Mouse (Mus musculus): Measurements from ENCODE around the gene Tnfsf14. TPM values are rescaled to one million over a fixed set of nuclear protein-coding genes. Genes with fewer than 3 reads are reported as not detected.

The Tnfsf14 gene
- 0.13 TPM in 1 of 2 replicates, not detected in the other for total RNA-seq (2012; rRNA removed)

- TF ChIP-seq HCFC1 (IDR thresholded peaks at IDR 0.05; ENCODE audit: borderline replicate concordance, insufficient read depth, low read length) (no peak), ZNF384 (IDR thresholded peaks at IDR 0.05; ENCODE audit: low read depth, low read length) (no peak), ZC3H11A (IDR thresholded peaks at IDR 0.05; ENCODE audit: borderline replicate concordance, low read depth, low read length) (no peak), MAFK (IDR thresholded peaks at IDR 0.05; ENCODE audit: insufficient read depth, low read depth, low read length) (no peak), CHD2 (IDR thresholded peaks at IDR 0.05; ENCODE audit: low read depth, low read length) (no peak)
- Histone ChIP-seq H3K4me1 (ENCODE audit: control insufficient read depth in 2 of 2, insufficient read depth in 2 of 2, low read length in 2 of 2, poor library complexity in 1 of 2) (no peaks in the 10 kb centered on the region), H3K27ac (ENCODE audit: insufficient read depth, low read depth, low read length, poor library complexity, severe bottlenecking) (no peak within 1 kb of the TSS), H3K9me3 (ENCODE audit: control insufficient read depth, insufficient read depth, low read depth, low read length) (no peaks in the 10 kb centered on the region), H3K9ac (ENCODE audit: insufficient read depth, low read depth, low read length, poor library complexity, severe bottlenecking) (no peak within 1 kb of the TSS), H3K36me3 (ENCODE audit: control insufficient read depth, insufficient read depth, low read length, poor library complexity, severe bottlenecking) (no peaks in the 10 kb centered on the region), H3K4me3 (ENCODE audit: insufficient read depth in 1 of 2, low read depth in 1 of 2, low read length in 2 of 2, poor library complexity in 1 of 2, severe bottlenecking in 1 of 2) (no peak within 1 kb of the TSS)
- DNase-seq (ENCODE audit: low read depth, low spot score): no peak
- in situ Hi-C loops (cut with MboI; ENCODE audit: low sequenced_read_pairs in 2 of 2, unreplicated experiment in 2 of 2): no loop called here
Measured at GRCm38 (mm10) chr17:57194041-57194507, at the start of gene Tnfsf14. Gene Tnfsf14, minus strand, starts transcription at chr17:57194177.

GRCm38 (mm10) chr17:57237181-57237580 lies 43.2 kb upstream of the Tnfsf14 start:
- no peak for TF ChIP-seq MAFK (IDR thresholded peaks at IDR 0.05; ENCODE audit: insufficient read depth, low read depth, low read length)
- TF ChIP-seq CHD2 (IDR thresholded peaks at IDR 0.05; ENCODE audit: low read depth, low read length): no peak
- no peak for TF ChIP-seq ZNF384 (IDR thresholded peaks at IDR 0.05; ENCODE audit: low read depth, low read length)
- TF ChIP-seq HCFC1 (IDR thresholded peaks at IDR 0.05; ENCODE audit: borderline replicate concordance, insufficient read depth, low read length): no peak
- TF ChIP-seq ZC3H11A (IDR thresholded peaks at IDR 0.05; ENCODE audit: borderline replicate concordance, low read depth, low read length): no peak
- Histone ChIP-seq H3K9ac (ENCODE audit: insufficient read depth, low read depth, low read length, poor library complexity, severe bottlenecking) (no peak overlapping the region), H3K9me3 (ENCODE audit: control insufficient read depth, insufficient read depth, low read depth, low read length) (no peaks in the 10 kb centered on the region), H3K27ac (ENCODE audit: insufficient read depth, low read depth, low read length, poor library complexity, severe bottlenecking) (no peak overlapping the region), H3K4me1 (ENCODE audit: control insufficient read depth in 2 of 2, insufficient read depth in 2 of 2, low read length in 2 of 2, poor library complexity in 1 of 2) (no peaks in the 10 kb centered on the region), H3K4me3 (ENCODE audit: insufficient read depth in 1 of 2, low read depth in 1 of 2, low read length in 2 of 2, poor library complexity in 1 of 2, severe bottlenecking in 1 of 2) (no peak overlapping the region), H3K36me3 (ENCODE audit: control insufficient read depth, insufficient read depth, low read length, poor library complexity, severe bottlenecking) (peaks cover 27% of the 10 kb centered on the region)
- in situ Hi-C loops (cut with MboI; ENCODE audit: low sequenced_read_pairs in 2 of 2, unreplicated experiment in 2 of 2): no loop called here
- no peak for DNase-seq (ENCODE audit: low read depth, low spot score)

GRCm38 (mm10) chr17:57235803-57236202 lies 41.8 kb upstream of the Tnfsf14 start:
- Histone ChIP-seq H3K27ac (ENCODE audit: insufficient read depth, low read depth, low read length, poor library complexity, severe bottlenecking) (no peak overlapping the region), H3K9ac (ENCODE audit: insufficient read depth, low read depth, low read length, poor library complexity, severe bottlenecking) (no peak overlapping the region), H3K4me1 (ENCODE audit: control insufficient read depth in 2 of 2, insufficient read depth in 2 of 2, low read length in 2 of 2, poor library complexity in 1 of 2) (no peaks in the 10 kb centered on the region), H3K36me3 (ENCODE audit: control insufficient read depth, insufficient read depth, low read length, poor library complexity, severe bottlenecking) (peaks cover 23% of the 10 kb centered on the region), H3K4me3 (ENCODE audit: insufficient read depth in 1 of 2, low read depth in 1 of 2, low read length in 2 of 2, poor library complexity in 1 of 2, severe bottlenecking in 1 of 2) (no peak overlapping the region), H3K9me3 (ENCODE audit: control insufficient read depth, insufficient read depth, low read depth, low read length) (no peaks in the 10 kb centered on the region)
- DNase-seq (ENCODE audit: low read depth, low spot score): no peak
- in situ Hi-C loops (cut with MboI; ENCODE audit: low sequenced_read_pairs in 2 of 2, unreplicated experiment in 2 of 2): no loop called here
- no peak for TF ChIP-seq CHD2 (IDR thresholded peaks at IDR 0.05; ENCODE audit: low read depth, low read length)
- no peak for TF ChIP-seq ZC3H11A (IDR thresholded peaks at IDR 0.05; ENCODE audit: borderline replicate concordance, low read depth, low read length)
- TF ChIP-seq MAFK (IDR thresholded peaks at IDR 0.05; ENCODE audit: insufficient read depth, low read depth, low read length): no peak
- no peak for TF ChIP-seq HCFC1 (IDR thresholded peaks at IDR 0.05; ENCODE audit: borderline replicate concordance, insufficient read depth, low read length)
- TF ChIP-seq ZNF384 (IDR thresholded peaks at IDR 0.05; ENCODE audit: low read depth, low read length): no peak

DNA sequence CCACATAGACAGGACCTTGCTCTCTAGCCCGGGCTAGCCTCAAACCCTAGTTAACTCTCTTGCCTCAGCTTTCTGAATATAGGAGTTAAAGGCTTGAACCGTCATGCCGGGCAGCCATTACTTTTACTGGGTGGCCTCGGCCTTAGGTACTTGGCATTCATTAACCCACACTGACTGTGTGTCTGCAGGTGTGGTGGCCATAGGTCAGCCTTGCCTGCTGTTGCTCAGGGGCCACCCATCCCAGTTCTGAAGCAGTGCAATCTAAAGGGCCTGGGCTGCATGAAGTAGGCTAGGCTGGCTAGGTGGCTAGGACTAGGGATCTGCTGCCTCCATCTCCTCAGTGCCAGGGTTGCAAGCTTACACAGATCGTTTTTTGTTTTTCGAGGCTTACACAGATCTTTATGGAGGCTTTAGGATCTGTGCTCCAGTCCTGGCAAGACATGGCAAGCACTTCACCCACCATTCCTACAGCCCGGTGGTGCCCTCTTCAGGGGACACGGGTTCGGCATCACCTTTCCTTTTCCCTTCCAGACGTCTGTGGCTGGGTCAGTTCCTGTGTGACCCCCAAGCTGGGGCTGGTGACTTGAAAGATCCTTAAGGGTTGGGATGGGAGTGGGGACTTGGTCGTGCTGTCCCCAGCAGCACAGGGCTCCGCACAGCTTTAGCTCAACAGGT lies 40.4 kb upstream of the Tnfsf14 start:
- H3K27ac ChIP-seq (ENCODE audit: insufficient read depth, low read depth, low read length, poor library complexity, severe bottlenecking): no peak overlapping the region
- no peak overlapping the region for H3K4me3 ChIP-seq (ENCODE audit: insufficient read depth in 1 of 2, low read depth in 1 of 2, low read length in 2 of 2, poor library complexity in 1 of 2, severe bottlenecking in 1 of 2)
- peaks cover 23% of the 10 kb centered on the region for H3K36me3 ChIP-seq (ENCODE audit: control insufficient read depth, insufficient read depth, low read length, poor library complexity, severe bottlenecking)
- no peak overlapping the region for H3K9ac ChIP-seq (ENCODE audit: insufficient read depth, low read depth, low read length, poor library complexity, severe bottlenecking)
- DNase-seq (ENCODE audit: low read depth, low spot score): no peak
- in situ Hi-C loops (cut with MboI; ENCODE audit: low sequenced_read_pairs in 2 of 2, unreplicated experiment in 2 of 2): no loop called here
- TF ChIP-seq ZC3H11A (IDR thresholded peaks at IDR 0.05; ENCODE audit: borderline replicate concordance, low read depth, low read length): no peak
- TF ChIP-seq HCFC1 (IDR thresholded peaks at IDR 0.05; ENCODE audit: borderline replicate concordance, insufficient read depth, low read length): no peak
- no peak for TF ChIP-seq MAFK (IDR thresholded peaks at IDR 0.05; ENCODE audit: insufficient read depth, low read depth, low read length)
- no peak for TF ChIP-seq ZNF384 (IDR thresholded peaks at IDR 0.05; ENCODE audit: low read depth, low read length)
- no peak for TF ChIP-seq CHD2 (IDR thresholded peaks at IDR 0.05; ENCODE audit: low read depth, low read length)
- H3K4me1 ChIP-seq (ENCODE audit: control insufficient read depth in 2 of 2, insufficient read depth in 2 of 2, low read length in 2 of 2, poor library complexity in 1 of 2): no peaks in the 10 kb centered on the region
- H3K9me3 ChIP-seq (ENCODE audit: control insufficient read depth, insufficient read depth, low read depth, low read length): no peaks in the 10 kb centered on the region

Data from ES-E14 (cell line).